Mouse (Mus musculus) heart, postnatal 4 days (tissue): ENCODE measurements around the gene Nkap. TPM values are rescaled to one million over a fixed set of nuclear protein-coding genes. Genes with fewer than 3 reads are reported as not detected.
"Not testable (repeated sequence)": the region's sequence is repeated elsewhere in the genome, so short reads cannot be mapped to it uniquely, and the experiment has no call there.

ENCODE experiments used
- DNase-seq: peaks from one replicate; pipeline ENCODE4 v3.0.0; 2021
- total RNA-seq, 2 experiments: library from RNA; stranded (reverse); gene quantifications; 2 replicates each; pipeline ENCODE4 v1.2.3; 2021

Gene Nkap
- total RNA-seq, 2 experiments from 2014 or later, result 14.2 to 15.1 TPM

DNA sequence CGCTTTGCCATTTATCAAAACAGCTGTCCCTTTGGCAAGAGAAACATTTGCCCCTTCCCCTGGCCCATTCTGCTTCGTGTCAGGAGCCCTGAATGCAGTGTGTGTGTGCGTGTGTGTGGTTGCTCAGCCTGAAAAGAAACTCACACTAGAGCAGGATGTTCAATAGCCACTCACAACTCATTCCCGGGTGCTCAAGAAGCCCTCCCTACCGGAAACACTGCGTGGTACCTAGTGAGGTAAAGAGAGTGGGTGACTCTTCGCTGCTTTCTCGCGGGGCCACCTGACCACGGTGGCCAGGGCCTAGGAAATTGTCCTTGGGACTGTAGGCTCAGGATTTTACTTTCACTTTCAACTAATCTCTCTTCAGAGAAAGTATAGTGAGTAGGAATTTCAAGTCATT is 34.6 kb downstream of the Nkap start:
- no peak for DNase-seq

DNA sequence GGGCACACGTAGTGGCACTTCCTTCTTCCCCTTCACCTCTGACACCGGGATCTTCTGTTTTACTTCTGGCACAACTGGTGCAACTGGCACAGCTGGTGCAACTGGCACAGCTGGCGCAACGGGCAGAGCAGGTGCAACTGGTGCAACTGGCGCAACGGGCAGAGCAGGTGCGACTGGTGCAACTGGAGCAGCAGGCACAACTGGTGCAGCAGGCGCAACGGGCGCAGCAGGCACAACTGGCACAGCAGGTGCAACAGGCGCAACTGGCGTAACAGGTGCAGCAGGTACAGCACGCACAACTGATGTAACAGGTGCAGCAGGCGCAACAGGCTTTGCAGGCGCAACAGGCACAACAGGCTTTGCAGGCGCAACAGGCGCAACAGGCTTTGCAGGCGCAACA is 36.5 kb downstream of the Nkap start:
- DNase-seq, result no peak

DNA sequence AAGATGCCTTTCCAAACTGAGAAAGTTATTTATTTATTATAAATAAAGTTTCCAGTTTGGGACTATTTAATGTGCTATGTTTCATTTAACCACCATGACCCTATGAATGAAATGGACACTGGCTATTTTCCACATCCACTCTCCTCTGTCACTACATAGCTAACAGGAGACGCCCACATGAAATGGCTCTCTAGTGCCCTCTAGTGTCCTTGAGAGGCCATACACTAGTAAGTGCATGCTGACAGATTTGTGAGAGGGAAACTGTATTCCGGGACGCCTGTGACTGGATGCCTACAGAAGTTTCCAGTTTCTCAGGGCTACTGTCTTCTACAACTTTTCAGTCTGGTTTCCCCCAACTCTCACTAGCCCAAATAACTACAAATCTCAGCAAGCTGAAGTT is 40.5 kb downstream of the Nkap start:
- DNase-seq, result peak; percentile 53

DNA sequence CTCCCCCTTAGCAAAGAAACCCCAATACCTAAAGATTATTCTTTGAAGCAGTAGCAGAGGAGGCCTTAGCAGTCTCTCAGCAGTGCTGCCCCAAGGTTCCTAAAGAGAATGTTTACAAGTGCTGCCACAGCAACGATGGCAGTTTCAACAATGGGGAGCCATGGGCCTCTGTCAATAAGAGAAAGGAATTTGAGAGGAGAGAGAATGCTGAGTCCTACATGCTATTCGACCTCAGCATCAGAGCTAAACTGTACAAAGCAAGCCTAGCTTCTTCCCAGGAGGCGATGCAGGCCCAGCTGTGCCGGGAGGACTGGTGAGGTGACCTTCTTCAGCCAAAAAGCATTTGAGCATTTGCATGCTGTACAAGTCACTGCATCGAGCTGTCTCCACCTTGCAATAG is 42.1 kb downstream of the Nkap start, which contains the start of gene Akap14:
TSS of gene Akap14 (minus strand) at position 101 of the 400 bp plus-strand sequence.
- DNase-seq, result no peak

DNA sequence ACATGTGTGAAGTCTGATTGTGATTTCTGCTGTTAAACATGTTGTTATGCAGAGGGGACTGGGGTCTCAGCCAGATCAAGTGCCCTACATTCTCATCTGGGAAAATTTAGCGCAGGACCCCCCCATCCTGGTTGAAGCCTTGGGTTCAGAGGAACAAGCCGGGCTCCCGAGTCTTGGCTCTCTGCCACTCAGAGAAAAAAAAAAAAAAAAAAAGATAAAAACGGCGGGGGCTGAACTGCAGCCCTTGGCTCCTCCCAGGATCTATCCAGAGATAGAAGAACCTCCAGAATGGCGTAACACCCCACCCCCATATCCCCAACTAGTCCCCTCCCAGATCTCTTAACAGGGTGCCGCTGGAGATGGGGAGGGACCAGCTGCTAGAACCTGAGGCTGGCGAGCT is 57.8 kb downstream of the Nkap start:
- DNase-seq, result not testable (repeated sequence)

DNA sequence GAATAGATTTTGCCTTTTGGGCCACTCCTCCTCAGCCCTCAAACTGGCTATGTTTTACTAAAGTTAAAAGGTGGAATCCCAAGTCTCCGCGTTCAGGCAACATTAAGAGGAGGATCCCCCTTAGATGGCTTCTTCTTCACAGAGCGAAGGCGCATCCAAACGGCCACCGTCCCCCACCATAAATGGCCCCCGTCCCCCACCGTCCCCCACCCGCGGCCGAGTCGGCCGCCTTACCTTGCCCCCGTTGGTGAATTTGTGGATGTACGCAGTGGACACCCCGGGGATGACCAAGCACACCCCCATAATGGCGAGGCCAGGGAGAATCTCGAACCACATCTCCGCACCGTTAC is 64.1 kb downstream of the Nkap start:
- DNase-seq, result no peak

DNA sequence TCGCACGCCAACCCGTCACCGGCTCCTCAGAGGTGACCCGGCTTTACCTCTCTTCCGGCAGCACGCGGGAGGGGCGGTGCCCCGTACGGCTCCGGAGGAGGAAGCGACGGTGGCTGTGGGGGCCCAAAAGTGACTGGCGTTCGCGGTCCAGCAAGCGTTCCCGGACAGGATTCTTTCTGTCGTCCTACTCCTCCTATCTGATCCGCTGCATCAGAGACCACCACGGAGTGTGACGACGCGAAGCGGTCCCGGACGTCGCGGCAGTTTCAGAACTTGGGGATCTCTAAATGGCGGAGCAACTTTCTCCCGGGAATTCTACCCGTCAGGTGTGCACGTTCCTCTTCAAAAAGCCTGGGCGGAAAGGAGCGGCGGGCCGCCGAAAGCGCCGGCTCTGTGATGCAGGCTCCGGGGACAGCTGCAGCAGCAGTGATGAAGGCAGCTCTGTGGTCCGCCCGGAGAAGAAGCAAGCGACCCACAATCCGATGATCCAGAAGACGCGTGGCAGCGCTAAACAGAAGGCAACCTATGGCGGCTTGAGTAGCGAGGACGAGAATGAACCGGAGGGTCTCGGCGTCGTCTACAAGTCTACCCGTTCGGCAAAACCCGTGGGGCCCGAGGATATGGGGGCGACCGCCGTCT is 64.6 kb downstream of the Nkap start, which contains the start of the genes Ndufa1 and Rnf113a1:
TSS of gene Ndufa1 (minus strand) at position 59 of the 639 bp plus-strand sequence.
TSS of gene Rnf113a1 (plus strand) at position 141 of the 639 bp plus-strand sequence.
- DNase-seq, result peak; percentile 83

DNA sequence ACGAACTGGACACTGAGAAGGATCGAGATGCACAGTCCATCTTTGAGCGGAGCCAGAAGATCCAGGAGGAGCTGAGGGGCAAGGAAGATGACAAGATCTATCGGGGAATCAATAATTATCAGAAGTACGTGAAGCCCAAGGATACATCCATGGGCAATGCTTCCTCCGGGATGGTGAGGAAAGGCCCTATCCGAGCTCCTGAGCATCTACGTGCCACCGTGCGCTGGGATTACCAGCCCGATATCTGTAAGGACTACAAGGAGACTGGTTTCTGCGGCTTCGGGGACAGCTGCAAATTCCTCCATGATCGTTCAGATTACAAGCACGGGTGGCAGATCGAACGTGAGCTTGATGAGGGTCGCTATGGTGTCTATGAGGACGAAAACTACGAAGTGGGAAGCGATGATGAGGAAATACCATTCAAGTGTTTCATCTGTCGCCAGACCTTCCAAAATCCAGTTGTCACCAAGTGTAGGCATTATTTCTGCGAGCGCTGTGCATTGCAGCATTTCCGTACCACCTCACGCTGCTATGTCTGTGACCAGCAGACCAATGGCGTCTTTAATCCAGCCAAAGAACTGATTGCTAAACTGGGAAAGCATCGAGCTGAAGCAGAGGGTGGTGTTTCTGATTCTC is 65.3 kb downstream of the Nkap start:
- no peak for DNase-seq

DNA sequence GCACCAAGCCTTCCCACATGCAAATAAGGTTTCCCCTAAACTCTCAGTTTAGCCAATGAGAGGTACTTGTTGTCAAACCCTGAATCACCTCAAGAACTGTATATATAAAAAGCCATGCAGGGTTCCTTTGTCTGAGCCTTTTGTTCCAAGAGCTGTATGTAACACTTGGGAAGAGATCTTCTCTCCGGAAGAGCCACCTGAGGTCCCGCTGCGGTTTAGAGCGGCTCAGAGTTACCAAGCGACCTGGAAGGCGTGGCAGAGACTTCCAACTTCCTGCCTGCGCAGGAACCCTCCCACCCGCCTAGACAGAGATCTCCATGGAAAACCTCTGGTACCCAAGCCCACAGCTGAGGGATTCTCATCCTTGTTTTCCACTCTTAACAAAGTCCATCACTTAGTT is 72.1 kb downstream of the Nkap start:
- no peak for DNase-seq

Other genes with a start within 250 kb of the Nkap start
- gene Nkrf, start 223.9 kb upstream of the Nkap start, total RNA-seq, result 1 to 10 TPM; 3.9 to 4.1 TPM
- 10 to 100 TPM; 44.5 to 47.9 TPM for gene Sept6, start 135.0 kb upstream of the Nkap start, total RNA-seq
- not detected for gene Sowahd, start 78.0 kb upstream of the Nkap start, total RNA-seq
- gene Rpl39, start 41.4 kb upstream of the Nkap start, total RNA-seq, result 100 to 1,000 TPM; 610 to 627 TPM
- 10 to 100 TPM in 1 of 2 experiments, 1 to 10 TPM in 1; 9.6 to 11.0 TPM for gene Upf3b, start 16.5 kb upstream of the Nkap start, total RNA-seq
- not detected for gene Akap14, start 42.0 kb downstream of the Nkap start, total RNA-seq
- 100 to 1,000 TPM; 565 to 671 TPM for gene Ndufa1, start 64.4 kb downstream of the Nkap start, total RNA-seq
- 1 to 10 TPM; 3.1 to 3.7 TPM for gene Rnf113a1, start 64.5 kb downstream of the Nkap start, total RNA-seq
- not detected for gene Gm9, start 84.2 kb downstream of the Nkap start, total RNA-seq
- not detected for gene Rhox1, start 95.5 kb downstream of the Nkap start, total RNA-seq
- not detected for gene Rhox2a, start 118.2 kb downstream of the Nkap start, total RNA-seq
- not detected for gene Rhox3a, start 123.1 kb downstream of the Nkap start, total RNA-seq
- gene Rhox4a, start 138.5 kb downstream of the Nkap start, total RNA-seq, result not detected